Mouse (Mus musculus) thymus, adult 2 months (tissue): Measurements from ENCODE around the gene Olfr1509.

ENCODE experiments used
- CTCF ChIP-seq: fragments of 200-500 bp; IDR thresholded peaks from 2 replicates; pipeline ENCODE4 v1.5.1; 2012; ENCODE audit warnings: mild to moderate bottlenecking, control low read depth, low read length, moderate library complexity, borderline replicate concordance; ENCODE audit not compliant: control insufficient read depth, poor library complexity, insufficient read depth; ENCODE audit errors: extremely low read depth
- POLR2A ChIP-seq: fragments of 200-500 bp; IDR thresholded peaks from 2 replicates; pipeline ENCODE4 v1.6.1; 2012; ENCODE audit warnings: mild to moderate bottlenecking, low read length, control low read depth, moderate library complexity; ENCODE audit not compliant: control insufficient read depth, poor library complexity, insufficient read depth; ENCODE audit errors: extremely low read depth

- TF ChIP-seq CTCF (no peak), POLR2A (no peak)
These were observed at the start of gene Olfr1509 for GRCm38 (mm10) chr14:52442690-52443089.
